In genomic region chr15:99364022-99364530, GRCm38 (mm10) we compare ENCODE assay signal across 12 mouse cellular contexts. TPM values are rescaled to one million over a fixed set of nuclear protein-coding genes. Genes with fewer than 3 reads are reported as not detected.
DNase-seq lines count a peak whose midpoint lies in the region; ATAC-seq and TF ChIP-seq lines count a peak whose summit lies in the region.
"Had no signal": no experiment of that assay in that cellular context is flagged by ENCODE, and none has a peak within 500 bp of the region (broad histone marks: within the 10 kb centered on the region; RNA-seq: fewer than 3 reads in every experiment).

No protein-coding gene starts in this region.

- DNase-seq in heart, adult 11 months, result peak; percentile 85
- DNase-seq in heart, adult 9 months (ENCODE audit: low spot score in 2 of 2), result no peak
- no peak for DNase-seq in kidney, postnatal 25 days
- peak; percentile 39 for DNase-seq in CD4-positive, CD25-positive, alpha-beta regulatory T cell, adult 2 months (ENCODE audit: low read depth, low spot score)
- DNase-seq in induced T-regulatory cell, adult 2 months (ENCODE audit: low read depth), result peak; percentile 59
- no peak for DNase-seq in forebrain, postnatal 0 days
- DNase-seq: adrenal gland, adult 2 months had no signal

- no peak for TF ChIP-seq CTCF in forebrain, postnatal 0 days (IDR thresholded peaks at IDR 0.05; ENCODE audit: low read depth)

- peak overlapping the region; percentile 24 for H3K4me2 ChIP-seq in kidney, embryonic 15.5 days
- no peak overlapping the region for H3K4me2 ChIP-seq in forebrain, postnatal 0 days (ENCODE audit: low read depth)
- H3K4me2 ChIP-seq: hindbrain, embryonic 13.5 days had no signal

- no peak overlapping the region for H3K9ac ChIP-seq in kidney, embryonic 15.5 days
- no peak overlapping the region for H3K9ac ChIP-seq in forebrain, postnatal 0 days
- H3K9ac ChIP-seq: hindbrain, embryonic 13.5 days; liver, embryonic 14.5 days had no signal

- H3K9me3 ChIP-seq in kidney, embryonic 15.5 days (replicated peaks), result no peaks in the 10 kb centered on the region
- no peaks in the 10 kb centered on the region for H3K9me3 ChIP-seq in forebrain, postnatal 0 days (ENCODE audit: low read length)
- H3K9me3 ChIP-seq: hindbrain, embryonic 13.5 days; megakaryocyte, embryonic 14.5 days had no signal

- ATAC-seq in kidney, embryonic 15.5 days (replicated peaks; ENCODE audit: low FRiP score), result peak; percentile 54; the same call in 1 of the 2 replicates
- no peak for ATAC-seq in erythroblast, adult 5-6 weeks (replicated peaks; ENCODE audit: low FRiP score, poor library complexity, severe bottlenecking)
- no peak for ATAC-seq in forebrain, postnatal 0 days

- H3K36me3 ChIP-seq in kidney, embryonic 15.5 days, result no peaks in the 10 kb centered on the region
- no peaks in the 10 kb centered on the region for H3K36me3 ChIP-seq in forebrain, postnatal 0 days (ENCODE audit: insufficient read depth)
- H3K36me3 ChIP-seq: hindbrain, embryonic 13.5 days had no signal

- H3K4me1 ChIP-seq in kidney, embryonic 15.5 days, result peaks cover 37% of the 10 kb centered on the region
- H3K4me1 ChIP-seq in forebrain, postnatal 0 days (ENCODE audit: insufficient read depth), result 0 out of 2 replicates have a peak, but pooled peaks cover 4% of the 10 kb centered on the region

- 23% methylated on average over 7 of the region's 7 CpGs for WGBS in kidney, embryonic 15.5 days
- WGBS in forebrain, postnatal 0 days, result 69% methylated on average over 7 of the region's 7 CpGs

- H3K27me3 ChIP-seq in kidney, embryonic 15.5 days, result no peaks in the 10 kb centered on the region
- no peaks in the 10 kb centered on the region for H3K27me3 ChIP-seq in forebrain, postnatal 0 days (ENCODE audit: insufficient read depth, low read length)
- H3K27me3 ChIP-seq: hindbrain, embryonic 13.5 days; megakaryocyte, embryonic 14.5 days had no signal

- H3K4me3 ChIP-seq in kidney, embryonic 15.5 days (replicated peaks), result no peak overlapping the region
- H3K4me3 ChIP-seq in forebrain, postnatal 0 days (ENCODE audit: low read depth, low read length), result no peak overlapping the region
- H3K4me3 ChIP-seq: hindbrain, embryonic 13.5 days had no signal

- peak overlapping the region; percentile 89 for H3K27ac ChIP-seq in kidney, embryonic 15.5 days
- H3K27ac ChIP-seq in forebrain, postnatal 0 days (ENCODE audit: low read depth, low read length), result no peak overlapping the region
- H3K27ac ChIP-seq: hindbrain, embryonic 13.5 days; liver, embryonic 14.5 days had no signal

RNA-seq across cellular contexts. Expression of gene Fmnl3, which starts 6.2 kb away (rescaled TPM):
- polyA plus RNA-seq in kidney, embryonic 15.5 days (2015; fragmentation: Nextera tagmentation; extraction: Ambion mirVana), result 31.7 and 32.4 TPM in 2 replicates
- total RNA-seq in erythroblast, adult 5-6 weeks (2015; ENCODE audit: low replicate concordance), result 1.2 and 3.6 TPM in 2 replicates
- total RNA-seq in erythroblast, adult 5-6 weeks (2017; ENCODE audit: low replicate concordance), result 3.7 and 4.5 TPM in 2 replicates
- 11.2 and 14.2 TPM in 2 replicates for total RNA-seq in forebrain, postnatal 0 days (2014; rRNA removed)
- 7.3 and 8.6 TPM in 2 replicates for polyA plus RNA-seq in forebrain, postnatal 0 days (2015; fragmentation: Nextera tagmentation; extraction: Ambion mirVana)

RNA-seq across cellular contexts. Expression of gene Tmbim6, which starts 28.6 kb away (rescaled TPM):
- polyA plus RNA-seq in kidney, embryonic 15.5 days (2015; fragmentation: Nextera tagmentation; extraction: Ambion mirVana), result 502 and 516 TPM in 2 replicates
- 275 and 339 TPM in 2 replicates for total RNA-seq in erythroblast, adult 5-6 weeks (2015; ENCODE audit: low replicate concordance)
- total RNA-seq in erythroblast, adult 5-6 weeks (2017; ENCODE audit: low replicate concordance), result 204 and 239 TPM in 2 replicates
- 203 and 234 TPM in 2 replicates for total RNA-seq in forebrain, postnatal 0 days (2014; rRNA removed)
- 269 and 312 TPM in 2 replicates for polyA plus RNA-seq in forebrain, postnatal 0 days (2015; fragmentation: Nextera tagmentation; extraction: Ambion mirVana)

Comparison
In these comparisons a context has a peak if more than half of its experiments do, and no peak if none do; other contexts are left out.
1. DNase-seq: peak in heart, adult 11 months (single experiment), CD4-positive, CD25-positive, alpha-beta regulatory T cell, adult 2 months (single experiment) and induced T-regulatory cell, adult 2 months (single experiment); none in heart, adult 9 months (0 of 2), kidney, postnatal 25 days (0 of 2) and forebrain, postnatal 0 days (single experiment).